Mouse (Mus musculus) liver, embryonic 11.5 days (tissue): ENCODE results near the gene Mpo. TPM values are rescaled to one million over a fixed set of nuclear protein-coding genes. Genes with fewer than 3 reads are reported as not detected.

Source experiments
- ATAC-seq: fragments of 200-750 bp; cut with Nextera tagmentation; replicated peaks from 2 replicates; pipeline ENCODE4 v1.8.0; 2017; ENCODE audit warnings: moderate number of reproducible peaks, mild to moderate bottlenecking, moderate TSS enrichment, moderate library complexity; ENCODE audit not compliant: low FRiP score
- DNase-seq: peaks from one replicate; pipeline ENCODE4 v3.0.0-alpha.2; 2017; ENCODE audit warnings: low spot score
- H3K27ac ChIP-seq: fragments of 300-500 bp; sonication (generic); 2 replicates; pipeline ENCODE4 v1.5.1; 2014; ENCODE audit warnings: mild to moderate bottlenecking, low read depth, low read length, control low read depth
- H3K27me3 ChIP-seq: fragments of 300-500 bp; sonication (generic); replicated peaks from 2 replicates; pipeline ENCODE4 v1.6.1; 2014; ENCODE audit warnings: low read length, mixed read lengths; ENCODE audit not compliant: control insufficient read depth, insufficient read depth
- H3K36me3 ChIP-seq: fragments of 300-500 bp; sonication (generic); 2 replicates; pipeline ENCODE4 v1.6.1; 2014; ENCODE audit warnings: mild to moderate bottlenecking, low read length, moderate library complexity, mixed read lengths; ENCODE audit not compliant: control insufficient read depth, insufficient read depth
- H3K4me1 ChIP-seq: fragments of 300-500 bp; sonication (generic); replicated peaks from 2 replicates; pipeline ENCODE4 v1.6.1; 2014; ENCODE audit warnings: low read length, mixed read lengths; ENCODE audit not compliant: control insufficient read depth, insufficient read depth
- H3K4me2 ChIP-seq: fragments of 300-500 bp; sonication (generic); 2 replicates; pipeline ENCODE4 v1.6.1; 2014; ENCODE audit warnings: mild to moderate bottlenecking, control low read depth, moderate library complexity
- H3K4me3 ChIP-seq: fragments of 300-500 bp; sonication (generic); 2 replicates; pipeline ENCODE4 v1.5.1; 2014; ENCODE audit warnings: low read depth, low read length, control low read depth
- H3K9ac ChIP-seq: fragments of 300-500 bp; sonication (generic); 2 replicates; pipeline ENCODE4 v1.6.1; 2014; ENCODE audit warnings: low read depth, low read length, control low read depth
- H3K9me3 ChIP-seq: fragments of 300-500 bp; sonication (generic); 2 replicates; pipeline ENCODE4 v1.6.1; 2016; ENCODE audit warnings: low read length, inconsistent platforms, mixed read lengths; ENCODE audit not compliant: control insufficient read depth
- WGBS: fragments of 180-500 bp; shearing (Covaris S2); extraction: QIAGEN DNeasy Blood & Tissue Kit; methylation state at CpG from one replicate; pipeline ENCODE4 v1.1.7; 2014; 5-methylcytosine and 5-hydroxymethylcytosine counted together
- microRNA counts: library from miRNA; unstranded; fragments of <30 nt; microRNA quantifications from one replicate; lab custom pipeline; 2015
- microRNA-seq: library from miRNA; unstranded; fragments of <30 nt; microRNA quantifications from one replicate; pipeline ENCODE4, GENCODE M21; 2017; ENCODE audit warnings: borderline number of aligned reads
- polyA plus RNA-seq: library from polyadenylated mRNA; unstranded; fragments of >200 nt; fragmentation: Nextera tagmentation; extraction: Ambion mirVana; gene quantifications from 2 replicates; pipeline ENCODE4 v1.2.1, GENCODE M21; 2014

The Mpo gene
- polyA plus RNA-seq, 1 experiment from 2014 or later: 190 TPM

DNA sequence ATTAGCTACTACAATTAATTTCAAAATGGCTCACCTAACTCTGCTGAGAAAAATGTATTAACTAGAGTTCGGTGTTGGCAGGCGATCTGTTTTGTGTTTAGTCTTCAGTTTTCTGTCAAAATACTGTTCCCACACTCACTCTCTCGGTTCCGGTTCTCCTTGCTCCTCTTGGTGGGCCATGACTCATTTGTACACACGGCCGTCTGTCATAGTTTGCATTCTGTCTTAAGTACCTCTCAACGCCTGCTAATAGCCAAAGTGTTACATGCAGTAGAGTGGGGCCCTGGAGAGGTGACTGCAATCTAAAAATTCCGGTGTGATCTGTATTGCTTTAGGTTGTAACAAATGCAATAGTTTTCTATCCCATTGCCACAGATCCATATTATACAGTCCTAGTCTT, 47.3 kb downstream of the Mpo start:
- Histone ChIP-seq H3K27ac (no peak overlapping the region), H3K9me3 (no peaks in the 10 kb centered on the region), H3K9ac (no peak overlapping the region), H3K4me3 (no peak overlapping the region), H3K4me2 (no peak overlapping the region), H3K36me3 (no peaks in the 10 kb centered on the region), H3K27me3 (no peaks in the 10 kb centered on the region; the same call in 1 of the 2 replicates), H3K4me1 (no peaks in the 10 kb centered on the region)
- DNase-seq (no peak), ATAC-seq (no peak)
- WGBS: 81% methylated on average over 8 of the region's 8 CpGs

DNA sequence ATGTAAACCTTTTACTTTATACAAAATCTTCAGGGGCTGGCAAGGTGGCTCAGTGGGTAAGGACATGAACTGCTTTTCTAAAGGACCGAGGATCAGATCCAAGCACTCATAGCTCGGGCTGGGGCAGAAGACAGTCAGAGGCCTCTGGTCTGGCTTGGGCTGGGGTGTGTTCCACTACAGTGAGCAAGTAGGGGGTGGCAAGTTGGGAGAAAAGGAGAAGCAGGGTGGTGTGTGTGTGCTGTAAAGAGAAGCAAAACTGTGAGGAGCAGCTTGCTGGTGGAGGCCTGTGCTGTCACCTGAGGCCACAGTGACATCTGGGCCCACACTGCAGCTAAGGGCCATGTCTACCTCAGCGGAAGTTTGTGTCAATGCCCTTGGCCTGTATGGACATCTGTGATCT, 48.1 kb downstream of the Mpo start:
- Histone ChIP-seq H3K4me2 (no peak overlapping the region), H3K27ac (no peak overlapping the region), H3K9me3 (no peaks in the 10 kb centered on the region), H3K4me3 (no peak overlapping the region), H3K9ac (no peak overlapping the region), H3K36me3 (no peaks in the 10 kb centered on the region), H3K4me1 (no peaks in the 10 kb centered on the region), H3K27me3 (no peaks in the 10 kb centered on the region)
- DNase-seq (no peak), ATAC-seq (no peak)
- WGBS: 78% methylated on average over 3 of the region's 3 CpGs

DNA sequence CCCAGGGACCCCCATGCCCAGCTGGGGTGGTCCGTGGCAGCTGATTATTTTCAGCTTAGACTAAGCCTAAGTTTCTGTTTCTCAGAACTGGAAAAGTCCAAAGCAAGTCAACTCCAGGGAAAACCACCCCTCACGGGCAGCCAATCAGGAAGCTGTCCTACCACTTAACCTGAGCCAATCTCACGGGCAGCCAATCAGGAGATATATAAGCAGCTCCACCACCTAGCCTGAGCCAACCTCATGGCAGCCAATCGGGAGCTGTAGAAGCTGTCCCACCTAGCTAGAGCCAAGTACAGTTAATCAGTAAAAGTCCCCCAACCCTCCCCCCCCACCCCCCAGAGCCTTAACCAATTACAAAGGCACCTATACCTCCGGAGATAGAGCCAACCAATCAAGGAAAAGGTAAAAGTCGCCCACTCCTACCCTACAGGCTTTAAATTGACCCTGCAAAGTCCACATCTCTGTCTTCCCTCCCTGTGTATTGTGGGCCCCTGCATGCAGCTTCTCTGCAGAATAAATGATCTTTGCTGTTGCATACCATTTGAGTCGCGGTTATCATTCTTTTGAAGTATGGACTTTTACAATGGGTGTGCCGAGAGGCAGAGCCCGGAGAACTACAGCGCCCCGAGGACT, 53.7 kb downstream of the Mpo start:
- H3K4me2 ChIP-seq: no peak overlapping the region
- H3K4me1 ChIP-seq: no peaks in the 10 kb centered on the region
- ATAC-seq (no peak), DNase-seq (no peak)
- H3K27me3 ChIP-seq: no peaks in the 10 kb centered on the region
- no peaks in the 10 kb centered on the region for H3K36me3 ChIP-seq
- H3K27ac ChIP-seq: no peak overlapping the region
- H3K9ac ChIP-seq: no peak overlapping the region
- 79% methylated on average over 12 of the region's 12 CpGs for WGBS
- no peak overlapping the region for H3K4me3 ChIP-seq
- H3K9me3 ChIP-seq: no peaks in the 10 kb centered on the region

DNA sequence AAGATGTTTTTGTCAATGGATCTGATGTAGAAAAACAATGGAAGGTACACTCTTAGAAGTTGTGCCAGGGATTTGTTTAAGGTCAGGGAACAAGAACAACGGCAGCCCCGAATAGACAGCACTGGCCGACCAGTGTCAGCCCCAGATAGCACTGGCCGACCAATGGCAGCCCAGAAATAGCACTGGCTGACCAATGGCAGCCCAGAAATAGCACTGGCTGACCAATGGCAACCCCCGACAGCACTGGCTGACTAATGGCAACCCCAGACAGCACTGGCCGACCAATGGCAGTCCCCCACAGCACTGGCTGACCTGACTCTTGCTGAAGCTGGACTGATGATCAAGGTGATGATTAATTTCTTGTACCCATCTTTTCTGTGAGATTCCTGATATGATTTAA, 54.5 kb downstream of the Mpo start:
- DNase-seq: no peak

DNA sequence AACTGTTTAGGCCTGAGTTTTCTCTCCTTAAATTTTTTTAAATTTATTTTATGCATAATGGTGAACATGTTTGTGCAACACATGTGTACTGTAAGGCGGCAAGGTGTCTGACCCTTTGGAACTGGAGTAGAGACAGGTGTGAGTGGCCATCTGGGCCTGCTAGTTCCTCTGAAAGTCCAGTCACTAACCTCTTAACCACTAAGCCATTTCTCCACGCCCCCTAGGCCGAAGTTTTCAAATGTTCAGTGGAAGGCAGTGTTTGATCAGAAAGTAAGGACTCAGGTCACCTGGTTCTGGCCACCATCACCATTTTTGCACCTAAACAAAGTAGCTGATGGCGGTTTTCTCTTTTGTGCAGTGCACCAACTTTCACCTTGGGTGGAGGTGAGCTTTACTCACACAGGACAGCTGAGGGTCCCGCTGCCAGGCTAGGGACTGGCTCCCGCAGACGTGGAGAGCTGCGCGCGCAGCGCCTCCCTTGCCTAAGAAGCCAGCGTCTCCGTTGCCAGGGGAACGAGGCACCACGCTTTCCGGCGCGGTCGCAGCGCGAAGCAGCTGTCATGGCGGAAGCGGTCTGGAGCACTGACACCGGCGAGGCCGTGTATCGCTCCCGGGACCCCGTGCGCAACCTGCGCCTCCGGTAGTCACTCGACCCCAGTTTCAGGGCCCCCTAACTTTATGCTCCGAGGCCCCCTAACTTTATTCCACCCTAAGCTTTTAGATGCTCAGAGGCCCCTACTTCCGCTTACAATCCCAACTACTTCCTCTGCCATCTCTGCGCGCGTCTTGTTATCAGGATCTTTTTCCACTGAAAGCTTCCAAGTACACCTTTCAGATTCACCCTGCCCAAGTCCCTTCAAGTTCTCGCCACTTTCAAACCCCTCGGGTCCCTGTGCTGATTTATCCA, 59.6 kb downstream of the Mpo start, which contains the start of gene Mks1:
TSS of gene Mks1 (plus strand) at position 526 of the 907 bp plus-strand sequence.
- 0 out of 2 replicates have a peak within 1 kb of the TSS, but pooled peaks have one; percentile 8 for H3K27ac ChIP-seq
- WGBS: 4% methylated on average over 40 of the region's 40 CpGs
- H3K4me1 ChIP-seq: peaks cover 4% of the 10 kb centered on the region
- peak within 1 kb of the TSS; percentile 80 for H3K4me2 ChIP-seq
- peak within 1 kb of the TSS; percentile 65 for H3K9ac ChIP-seq
- ATAC-seq (peak; percentile 90), DNase-seq (peak; percentile 89)
- no peaks in the 10 kb centered on the region; the same call in 1 of the 2 replicates for H3K36me3 ChIP-seq
- no peaks in the 10 kb centered on the region for H3K9me3 ChIP-seq
- peak within 1 kb of the TSS; percentile 61 for H3K4me3 ChIP-seq
- H3K27me3 ChIP-seq: no peaks in the 10 kb centered on the region

More for the DNA sequence above, 54.5 kb downstream of the Mpo start:
- Histone ChIP-seq H3K4me1 (no peaks in the 10 kb centered on the region), H3K36me3 (no peaks in the 10 kb centered on the region), H3K4me3 (no peak overlapping the region), H3K9me3 (no peaks in the 10 kb centered on the region), H3K27ac (no peak overlapping the region), H3K27me3 (no peaks in the 10 kb centered on the region), H3K9ac (no peak overlapping the region), H3K4me2 (no peak overlapping the region)
- 68% methylated on average over 6 of the region's 6 CpGs for WGBS
- no peak for ATAC-seq

DNA sequence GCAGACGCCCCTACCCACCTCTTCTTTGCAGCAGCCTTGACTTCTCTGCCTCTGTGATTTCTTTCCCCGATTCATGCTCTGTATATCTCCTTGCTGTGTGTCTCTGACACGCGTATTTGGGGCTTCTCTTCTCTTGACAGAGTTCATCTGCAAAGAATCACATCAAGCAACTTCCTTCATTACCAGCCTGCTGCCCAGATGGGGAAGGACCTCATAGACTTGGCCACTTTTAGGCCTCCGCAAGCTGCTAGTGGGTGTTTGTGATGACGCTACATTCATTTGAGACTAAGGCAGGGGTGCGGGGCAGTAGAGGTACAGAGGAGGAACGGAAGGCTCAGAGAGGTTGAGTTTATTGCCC, 60.2 kb downstream of the Mpo start:
- Histone ChIP-seq H3K36me3 (no peaks in the 10 kb centered on the region; the same call in 1 of the 2 replicates), H3K4me2 (peak overlapping the region; percentile 80), H3K4me1 (peaks cover 4% of the 10 kb centered on the region), H3K27ac (no peak overlapping the region), H3K9ac (peak overlapping the region; percentile 65), H3K27me3 (no peaks in the 10 kb centered on the region), H3K9me3 (no peaks in the 10 kb centered on the region), H3K4me3 (peak overlapping the region; percentile 61)
- 43% methylated on average over 8 of the region's 8 CpGs for WGBS
- no peak; the same call in 1 of the 2 replicates for ATAC-seq
- DNase-seq: no peak

MicroRNA genes within 50 kb of the gene (microRNA counts, 519-probe panel; counts per million panel counts)
- 8,584 counts per million, percentile 99 among the panel's probes with 10 or more counts for microRNA mmu-miR-142-3p (lab: Ali Mortazavi, UCI)
- microRNA mmu-miR-142-5p (lab: Ali Mortazavi, UCI): 3,073 counts per million, percentile 12 among the panel's probes with 10 or more counts

Small RNA genes within 50 kb of the gene (microRNA-seq; reads per million reads assigned to microRNA genes)
- gene Mir142 (not detected), gene Mir142b (not detected)

Other genes with a start within 250 kb of the Mpo start
- not detected in 2 replicates for gene Gm11492, start 226.9 kb upstream of the Mpo start, polyA plus RNA-seq
- gene Sept4, start 224.7 kb upstream of the Mpo start, polyA plus RNA-seq: 11.1 and 12.8 TPM in 2 replicates
- 31.5 and 34.8 TPM in 2 replicates for gene Mtmr4, start 201.4 kb upstream of the Mpo start, polyA plus RNA-seq
- 0.08 and 0.10 TPM in 2 replicates for gene Hsf5, start 176.4 kb upstream of the Mpo start, polyA plus RNA-seq
- 8.2 and 10.0 TPM in 2 replicates for gene Rnf43, start 130.9 kb upstream of the Mpo start, polyA plus RNA-seq
- 233 and 240 TPM in 2 replicates for gene Supt4a, start 56.0 kb upstream of the Mpo start, polyA plus RNA-seq
- gene Tspoap1, start 33.0 kb upstream of the Mpo start, polyA plus RNA-seq: 7.7 and 9.3 TPM in 2 replicates
- not detected in 2 replicates for gene Lpo, start 34.7 kb downstream of the Mpo start, polyA plus RNA-seq
- 7.1 and 9.2 TPM in 2 replicates for gene Mks1, start 59.6 kb downstream of the Mpo start, polyA plus RNA-seq
- gene Epx, start 82.0 kb downstream of the Mpo start, polyA plus RNA-seq: 6.2 and 9.7 TPM in 2 replicates
- not detected in 2 replicates for gene Olfr462, start 98.7 kb downstream of the Mpo start, polyA plus RNA-seq
- gene Olfr463, start 103.8 kb downstream of the Mpo start, polyA plus RNA-seq: not detected in 2 replicates
- not detected in 2 replicates for gene Olfr464, start 127.4 kb downstream of the Mpo start, polyA plus RNA-seq
- 17.7 and 19.4 TPM in 2 replicates for gene Dynll2, start 194.0 kb downstream of the Mpo start, polyA plus RNA-seq